8 mouse cellular contexts compared by ENCODE assay signal in genomic region chr13:100001790-100002196, GRCm38 (mm10). TPM values are rescaled to one million over a fixed set of nuclear protein-coding genes. Genes with fewer than 3 reads are reported as not detected.
DNase-seq lines count a peak whose midpoint lies in the region; ATAC-seq and TF ChIP-seq lines count a peak whose summit lies in the region.

No protein-coding gene starts in this region.

- H3K36me3 ChIP-seq in heart, embryonic 11.5 days (ENCODE audit: control insufficient read depth, insufficient read depth, low read length): no peaks in the 10 kb centered on the region
- H3K36me3 ChIP-seq in limb, embryonic 11.5 days (ENCODE audit: control insufficient read depth, insufficient read depth, low read length): no peaks in the 10 kb centered on the region
- H3K36me3 ChIP-seq in midbrain, postnatal 0 days (ENCODE audit: insufficient read depth, low read length): no peaks in the 10 kb centered on the region

- peak; percentile 98 for DNase-seq in heart, adult 11 months
- peak; percentile 42 for DNase-seq in embryo, embryonic 11.5 days (ENCODE audit: low read depth, low spot score)
- peak; percentile 93 to 97 for DNase-seq in kidney, adult 8-10 months
- peak; percentile 87 for DNase-seq in limb, embryonic 11.5 days (ENCODE audit: low spot score)
- peak; percentile 86 for DNase-seq in midbrain, postnatal 0 days (ENCODE audit: low spot score)
- DNase-seq in spleen, postnatal 10 days (ENCODE audit: low spot score in 2 of 2): peak; percentile 59 to 88

- no peaks in the 10 kb centered on the region for H3K4me1 ChIP-seq in heart, embryonic 11.5 days (ENCODE audit: control insufficient read depth, insufficient read depth, low read length)
- no peaks in the 10 kb centered on the region for H3K4me1 ChIP-seq in limb, embryonic 11.5 days (ENCODE audit: control insufficient read depth, insufficient read depth, low read length)
- H3K4me1 ChIP-seq in midbrain, postnatal 0 days (ENCODE audit: insufficient read depth, low read length): no peaks in the 10 kb centered on the region

- no peaks in the 10 kb centered on the region for H3K9me3 ChIP-seq in heart, embryonic 11.5 days (replicated peaks; ENCODE audit: control insufficient read depth, low read length)
- no peaks in the 10 kb centered on the region for H3K9me3 ChIP-seq in limb, embryonic 11.5 days (ENCODE audit: control insufficient read depth, low read length)
- H3K9me3 ChIP-seq in midbrain, postnatal 0 days (ENCODE audit: low read length): no peaks in the 10 kb centered on the region

- peak; percentile 84 for TF ChIP-seq CTCF in midbrain, postnatal 0 days (IDR thresholded peaks at IDR 0.05)

- H3K4me2 ChIP-seq in heart, embryonic 11.5 days: no peak overlapping the region
- no peak overlapping the region for H3K4me2 ChIP-seq in limb, embryonic 11.5 days (ENCODE audit: low read depth, severe bottlenecking)
- H3K4me2 ChIP-seq in midbrain, postnatal 0 days (ENCODE audit: low read depth, low read length, poor library complexity, severe bottlenecking): no peak overlapping the region

- no peak overlapping the region for H3K9ac ChIP-seq in heart, embryonic 11.5 days (ENCODE audit: low read depth, low read length)
- H3K9ac ChIP-seq in limb, embryonic 11.5 days (ENCODE audit: low read length): no peak overlapping the region
- no peak overlapping the region for H3K9ac ChIP-seq in midbrain, postnatal 0 days (replicated peaks; ENCODE audit: low read length, poor library complexity, severe bottlenecking)

- 32% methylated on average over 5 of the region's 5 CpGs for WGBS in heart, embryonic 11.5 days (ENCODE audit: insufficient replicate concordance)
- WGBS in limb, embryonic 11.5 days: 35% methylated on average over 5 of the region's 5 CpGs
- WGBS in midbrain, postnatal 0 days: 33% methylated on average over 5 of the region's 5 CpGs

- no peak; the same call in 1 of the 2 replicates for ATAC-seq in heart, embryonic 11.5 days (replicated peaks; ENCODE audit: insufficient number of reproducible peaks, low FRiP score, low TSS enrichment)
- ATAC-seq in granulocyte monocyte progenitor cell, adult 5-6 weeks (replicated peaks; ENCODE audit: poor library complexity, severe bottlenecking): peak; percentile 98
- no peak for ATAC-seq in limb, embryonic 11.5 days (ENCODE audit: insufficient number of reproducible peaks, low FRiP score, low TSS enrichment, low read depth)
- ATAC-seq in midbrain, postnatal 0 days (ENCODE audit: low FRiP score): peak; percentile 63

- no peaks in the 10 kb centered on the region for H3K27me3 ChIP-seq in heart, embryonic 11.5 days (ENCODE audit: control insufficient read depth, insufficient read depth, low read length)
- H3K27me3 ChIP-seq in limb, embryonic 11.5 days (ENCODE audit: control insufficient read depth, insufficient read depth, low read length): no peaks in the 10 kb centered on the region
- no peaks in the 10 kb centered on the region for H3K27me3 ChIP-seq in midbrain, postnatal 0 days (ENCODE audit: insufficient read depth, low read length)

- no peak overlapping the region for H3K27ac ChIP-seq in heart, embryonic 11.5 days (ENCODE audit: low read depth, low read length)
- H3K27ac ChIP-seq in limb, embryonic 11.5 days (replicated peaks; ENCODE audit: low read depth, low read length): no peak overlapping the region
- H3K27ac ChIP-seq in midbrain, postnatal 0 days (ENCODE audit: low read depth, low read length): no peak overlapping the region

- H3K4me3 ChIP-seq in heart, embryonic 11.5 days (ENCODE audit: low read depth, low read length): no peak overlapping the region
- H3K4me3 ChIP-seq in limb, embryonic 11.5 days (ENCODE audit: low read depth, low read length): no peak overlapping the region
- H3K4me3 ChIP-seq in midbrain, postnatal 0 days (ENCODE audit: low read depth, low read length): no peak overlapping the region

RNA-seq across cellular contexts. Expression of gene Mccc2, which starts 13.6 kb away (rescaled TPM):
- 31.0 and 34.2 TPM in 2 replicates for polyA plus RNA-seq in heart, embryonic 11.5 days (2014; fragmentation: Nextera tagmentation; extraction: Ambion mirVana)
- total RNA-seq in granulocyte monocyte progenitor cell, adult 5-6 weeks (2014; fragmentation: Nextera tagmentation): 12.3 and 17.4 TPM in 2 replicates
- 17.3 and 28.7 TPM in 2 replicates for total RNA-seq in granulocyte monocyte progenitor cell, adult 5-6 weeks (2017)
- polyA plus RNA-seq in limb, embryonic 11.5 days (2014; fragmentation: Nextera tagmentation; extraction: Ambion mirVana): 49.1 and 50.9 TPM in 2 replicates
- total RNA-seq in midbrain, postnatal 0 days (2014; rRNA removed): 23.5 and 27.3 TPM in 2 replicates
- polyA plus RNA-seq in midbrain, postnatal 0 days (2015; fragmentation: Nextera tagmentation; extraction: Ambion mirVana): 32.5 and 34.5 TPM in 2 replicates

Comparison
In these comparisons a context has a peak if more than half of its experiments do, and no peak if none do; other contexts are left out.
1. DNase-seq: peak in every context shown above with its lines; median percentile 98 in heart, adult 11 months; 95 in kidney, adult 8-10 months; 87 in limb, embryonic 11.5 days; 86 in midbrain, postnatal 0 days; 74 in spleen, postnatal 10 days; 42 in embryo, embryonic 11.5 days.
2. ATAC-seq: peak in granulocyte monocyte progenitor cell, adult 5-6 weeks (single experiment) and midbrain, postnatal 0 days (single experiment); none in heart, embryonic 11.5 days (single experiment) and limb, embryonic 11.5 days (single experiment).